Mouse (Mus musculus): ENCODE results near the gene Ptgs1. TPM values are rescaled to one million over a fixed set of nuclear protein-coding genes. Genes with fewer than 3 reads are reported as not detected.
A peak's percentile ranks its signal among the peaks of the same experiment; 100 is the strongest.

Ptgs1 gene
- polyA plus RNA-seq, 2 experiments, result 10.7 to 14.4 TPM

DNA sequence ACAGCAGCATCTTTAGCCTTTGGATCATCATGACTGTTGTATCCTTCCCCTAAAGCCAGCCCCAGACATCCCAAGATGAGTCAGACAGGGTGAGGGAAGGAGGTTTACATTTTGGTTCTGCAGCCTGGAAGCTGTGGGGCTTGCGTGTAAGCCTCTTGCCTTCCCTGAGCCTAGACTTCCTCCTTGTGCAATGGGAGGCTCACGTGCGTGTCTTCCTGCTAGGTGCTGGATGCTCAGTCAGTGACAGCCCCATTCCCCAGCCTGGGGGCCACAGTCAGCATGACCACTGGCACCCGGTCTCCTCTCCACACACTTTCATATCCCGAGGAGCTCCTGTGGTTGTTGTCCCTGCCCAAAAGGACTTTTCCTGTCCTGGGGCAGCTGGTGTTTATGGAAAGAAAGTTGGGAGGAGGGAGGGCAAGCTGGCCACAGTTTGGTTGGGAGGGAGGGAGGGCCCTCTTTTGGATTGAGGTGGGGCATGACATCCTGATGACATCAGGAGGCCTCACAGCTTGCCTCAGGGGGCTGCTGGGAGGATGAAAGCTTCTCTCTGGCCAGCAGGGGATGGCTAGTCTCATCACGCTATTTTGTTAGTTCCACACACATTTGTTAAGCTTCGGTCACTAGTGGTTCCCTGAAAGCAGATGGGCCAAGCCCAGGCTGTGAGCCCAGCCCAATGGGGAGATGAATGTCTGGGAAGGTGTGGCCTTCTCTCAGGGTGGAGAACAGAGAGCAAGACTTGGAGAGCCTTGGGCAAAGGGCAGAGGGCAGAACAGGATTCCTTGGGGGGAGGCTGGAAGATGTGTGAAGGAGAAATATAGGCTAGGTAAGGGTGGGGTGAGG, 4.5 kb downstream of the Ptgs1 start:
- peaks cover 3% of the 10 kb centered on the region; the same call in 1 of the 2 replicates for H3K4me1 ChIP-seq (ENCODE audit: control insufficient read depth, insufficient read depth, low read length)
- TF ChIP-seq POLR2A (IDR thresholded peaks at IDR 0.05; ENCODE audit: borderline replicate concordance, extremely low read depth, insufficient read depth, insufficient read length), result no peak
- no peak overlapping the region for H3K27ac ChIP-seq (replicated peaks; ENCODE audit: low read depth, low read length)
- no peak for DNase-seq (ENCODE audit: low spot score)
- no peak overlapping the region for H3K4me3 ChIP-seq (replicated peaks; ENCODE audit: low read length)
- no peaks in the 10 kb centered on the region for H3K36me3 ChIP-seq (ENCODE audit: control insufficient read depth, insufficient read depth, low read length)
- no peak overlapping the region for H3K9ac ChIP-seq (ENCODE audit: low read depth, low read length, severe bottlenecking)
- whole genome bisulfite sequencing, result 37% methylated on average over 7 of the region's 7 CpGs
- H3K27me3 ChIP-seq (ENCODE audit: control insufficient read depth, insufficient read depth, low read length), result no peaks in the 10 kb centered on the region
- no peak for ATAC-seq (ENCODE audit: low FRiP score, low read depth)
- no peak overlapping the region for H3K4me2 ChIP-seq (replicated peaks; ENCODE audit: low read depth, low read length, severe bottlenecking)
- H3K9me3 ChIP-seq (ENCODE audit: control insufficient read depth, low read length), result no peaks in the 10 kb centered on the region

DNA sequence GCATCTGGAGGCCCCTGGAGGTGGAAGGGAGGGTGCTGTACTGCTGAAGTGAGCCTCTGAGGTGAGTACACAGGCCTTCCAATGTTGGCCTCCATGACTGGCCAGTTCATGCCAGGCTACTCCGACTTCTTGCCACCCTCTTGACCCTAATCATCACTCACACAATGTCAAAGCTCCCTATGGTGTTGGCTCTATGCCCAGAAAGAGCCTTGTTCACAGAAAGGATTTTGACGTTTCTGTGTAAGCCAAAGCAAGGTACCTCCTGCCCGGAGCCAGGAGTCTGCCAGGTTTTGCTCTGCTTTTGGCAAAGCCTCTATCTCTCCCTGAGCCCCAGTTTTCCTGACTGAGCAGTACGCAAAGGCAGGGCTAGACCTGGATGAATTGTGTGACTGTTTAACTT, 5.7 kb downstream of the Ptgs1 start:
- Histone ChIP-seq H3K27me3 (ENCODE audit: control insufficient read depth, insufficient read depth, low read length) (no peaks in the 10 kb centered on the region), H3K4me2 (replicated peaks; ENCODE audit: low read depth, low read length, severe bottlenecking) (no peak overlapping the region), H3K4me1 (ENCODE audit: control insufficient read depth, insufficient read depth, low read length) (no peaks in the 10 kb centered on the region), H3K9me3 (ENCODE audit: control insufficient read depth, low read length) (no peaks in the 10 kb centered on the region), H3K4me3 (replicated peaks; ENCODE audit: low read length) (no peak overlapping the region), H3K9ac (ENCODE audit: low read depth, low read length, severe bottlenecking) (no peak overlapping the region), H3K27ac (replicated peaks; ENCODE audit: low read depth, low read length) (no peak overlapping the region), H3K36me3 (ENCODE audit: control insufficient read depth, insufficient read depth, low read length) (no peaks in the 10 kb centered on the region)
- TF ChIP-seq POLR2A (IDR thresholded peaks at IDR 0.05; ENCODE audit: borderline replicate concordance, extremely low read depth, insufficient read depth, insufficient read length), result no peak
- WGBS, result 42% methylated on average over 4 of the region's 4 CpGs
- peak; percentile 49 for DNase-seq (ENCODE audit: low spot score)
- no peak for ATAC-seq (ENCODE audit: low FRiP score, low read depth)

DNA sequence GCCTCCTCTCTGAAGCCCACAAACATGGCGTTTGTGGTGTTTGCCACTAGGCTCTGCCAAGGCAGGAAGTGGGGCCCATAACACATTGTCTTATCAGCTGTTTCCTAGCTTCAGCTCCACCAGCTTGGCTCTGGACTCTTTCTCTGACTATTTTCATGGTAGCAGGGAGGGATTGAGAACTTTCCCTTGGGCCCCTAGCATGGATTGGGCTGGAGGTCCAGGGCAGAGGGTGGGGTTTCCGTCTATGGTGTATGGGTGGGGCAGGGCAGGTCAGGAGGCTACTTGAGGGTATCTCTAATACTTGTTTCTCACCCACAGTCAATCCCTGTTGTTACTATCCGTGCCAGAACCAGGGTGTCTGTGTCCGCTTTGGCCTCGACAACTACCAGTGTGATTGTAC, 6.7 kb downstream of the Ptgs1 start:
- Histone ChIP-seq H3K27ac (replicated peaks; ENCODE audit: low read depth, low read length) (no peak overlapping the region), H3K36me3 (ENCODE audit: control insufficient read depth, insufficient read depth, low read length) (no peaks in the 10 kb centered on the region), H3K4me1 (ENCODE audit: control insufficient read depth, insufficient read depth, low read length) (no peaks in the 10 kb centered on the region), H3K4me2 (replicated peaks; ENCODE audit: low read depth, low read length, severe bottlenecking) (no peak overlapping the region), H3K9ac (ENCODE audit: low read depth, low read length, severe bottlenecking) (no peak overlapping the region), H3K27me3 (ENCODE audit: control insufficient read depth, insufficient read depth, low read length) (no peaks in the 10 kb centered on the region), H3K9me3 (ENCODE audit: control insufficient read depth, low read length) (no peaks in the 10 kb centered on the region), H3K4me3 (replicated peaks; ENCODE audit: low read length) (no peak overlapping the region)
- DNase-seq (ENCODE audit: low spot score), result no peak
- no peak for ATAC-seq (ENCODE audit: low FRiP score, low read depth)
- 89% methylated on average over 5 of the region's 5 CpGs for WGBS
- TF ChIP-seq POLR2A (IDR thresholded peaks at IDR 0.05; ENCODE audit: borderline replicate concordance, extremely low read depth, insufficient read depth, insufficient read length), result no peak

DNA sequence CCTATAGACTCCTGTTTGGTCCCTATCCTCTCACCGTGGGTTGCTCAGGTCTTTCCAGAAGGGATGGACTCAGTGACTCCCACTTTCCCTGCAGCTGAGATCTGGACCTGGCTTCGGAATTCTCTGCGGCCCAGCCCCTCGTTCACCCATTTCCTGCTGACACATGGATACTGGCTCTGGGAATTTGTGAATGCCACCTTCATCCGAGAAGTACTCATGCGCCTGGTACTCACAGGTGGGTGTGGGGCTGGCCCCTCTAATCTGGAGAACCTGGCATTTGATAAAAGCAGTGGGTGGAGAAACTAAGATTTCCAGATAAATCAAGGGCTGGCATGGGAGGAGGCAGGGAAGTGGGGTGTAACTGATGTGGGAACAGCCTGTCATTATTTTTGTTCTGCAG, 7.3 kb downstream of the Ptgs1 start:
- TF ChIP-seq POLR2A (IDR thresholded peaks at IDR 0.05; ENCODE audit: borderline replicate concordance, extremely low read depth, insufficient read depth, insufficient read length), result no peak
- DNase-seq (ENCODE audit: low spot score) (no peak), ATAC-seq (ENCODE audit: low FRiP score, low read depth) (no peak)
- no peak overlapping the region for H3K9ac ChIP-seq (ENCODE audit: low read depth, low read length, severe bottlenecking)
- WGBS, result 89% methylated on average over 6 of the region's 6 CpGs
- H3K4me3 ChIP-seq (replicated peaks; ENCODE audit: low read length), result no peak overlapping the region
- no peaks in the 10 kb centered on the region for H3K9me3 ChIP-seq (ENCODE audit: control insufficient read depth, low read length)
- no peak overlapping the region for H3K4me2 ChIP-seq (replicated peaks; ENCODE audit: low read depth, low read length, severe bottlenecking)
- H3K4me1 ChIP-seq (ENCODE audit: control insufficient read depth, insufficient read depth, low read length), result no peaks in the 10 kb centered on the region
- H3K36me3 ChIP-seq (ENCODE audit: control insufficient read depth, insufficient read depth, low read length), result no peaks in the 10 kb centered on the region
- no peaks in the 10 kb centered on the region for H3K27me3 ChIP-seq (ENCODE audit: control insufficient read depth, insufficient read depth, low read length)
- H3K27ac ChIP-seq (replicated peaks; ENCODE audit: low read depth, low read length), result no peak overlapping the region

DNA sequence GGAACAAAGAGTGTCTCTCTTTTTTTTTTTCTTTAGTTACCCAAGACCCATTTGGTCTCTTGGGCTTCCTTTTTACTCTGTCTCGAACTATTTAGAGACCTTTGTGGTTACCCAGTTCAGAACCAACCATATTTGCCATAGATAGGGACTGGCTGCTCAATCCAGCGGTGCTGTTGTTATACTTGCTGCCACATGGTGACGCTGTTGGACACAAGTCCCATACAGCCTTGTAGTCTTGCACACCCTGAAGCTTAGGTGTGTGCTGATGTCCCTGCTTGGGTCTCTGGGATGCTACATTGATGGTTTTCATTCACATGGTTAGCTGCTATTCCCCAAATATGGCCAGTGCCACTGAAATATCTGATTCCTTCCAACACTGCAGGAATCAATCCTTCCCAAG, 8.2 kb downstream of the Ptgs1 start:
- H3K36me3 ChIP-seq (ENCODE audit: control insufficient read depth, insufficient read depth, low read length), result no peaks in the 10 kb centered on the region
- no peak overlapping the region for H3K4me2 ChIP-seq (replicated peaks; ENCODE audit: low read depth, low read length, severe bottlenecking)
- TF ChIP-seq POLR2A (IDR thresholded peaks at IDR 0.05; ENCODE audit: borderline replicate concordance, extremely low read depth, insufficient read depth, insufficient read length), result no peak
- no peaks in the 10 kb centered on the region for H3K4me1 ChIP-seq (ENCODE audit: control insufficient read depth, insufficient read depth, low read length)
- no peaks in the 10 kb centered on the region for H3K27me3 ChIP-seq (ENCODE audit: control insufficient read depth, insufficient read depth, low read length)
- no peak for ATAC-seq (ENCODE audit: low FRiP score, low read depth)
- no peak for DNase-seq (ENCODE audit: low spot score)
- H3K9me3 ChIP-seq (ENCODE audit: control insufficient read depth, low read length), result no peaks in the 10 kb centered on the region
- no peak overlapping the region for H3K27ac ChIP-seq (replicated peaks; ENCODE audit: low read depth, low read length)
- no peak overlapping the region for H3K9ac ChIP-seq (ENCODE audit: low read depth, low read length, severe bottlenecking)
- WGBS, result 78% methylated on average over 3 of the region's 3 CpGs
- no peak overlapping the region for H3K4me3 ChIP-seq (replicated peaks; ENCODE audit: low read length)

Measured in limb, embryonic 14.5 days (tissue).